Mouse (Mus musculus) brain, embryonic 14.5 days (tissue): ENCODE data around the gene Sgms1. TPM values are rescaled to one million over a fixed set of nuclear protein-coding genes. Genes with fewer than 3 reads are reported as not detected.

Experiments
- DNase-seq: peaks from one replicate; pipeline ENCODE4 v3.0.0-alpha.2; 2011; ENCODE audit warnings: low read depth
- CTCF ChIP-seq: fragments of 200-500 bp; IDR thresholded peaks from 2 replicates; pipeline ENCODE4 v1.5.1; 2012; ENCODE audit warnings: inconsistent platforms, mild to moderate bottlenecking, moderate library complexity, borderline replicate concordance; ENCODE audit not compliant: insufficient read depth, insufficient read length; ENCODE audit errors: extremely low read depth
- POLR2A ChIP-seq: fragments of 200-500 bp; IDR thresholded peaks from 2 replicates; pipeline ENCODE4 v1.6.1; 2012; ENCODE audit warnings: mild to moderate bottlenecking, inconsistent platforms, borderline replicate concordance; ENCODE audit not compliant: poor library complexity, insufficient read depth, insufficient read length, severe bottlenecking; ENCODE audit errors: extremely low read depth
- polyA plus RNA-seq: library from polyadenylated mRNA; depleted of rRNA; stranded (reverse); fragments of >200 nt; gene quantifications from 2 replicates; pipeline ENCODE4 v1.2.3, GENCODE M21; 2012

Gene Sgms1
- polyA plus RNA-seq, 1 experiment: 13.6 TPM

GRCm38 (mm10) chr19:32378581-32378980 lies 10.9 kb downstream of the Sgms1 start:
- TF ChIP-seq CTCF: no peak
- DNase-seq: no peak

GRCm38 (mm10) chr19:32377701-32378325 lies 11.7 kb downstream of the Sgms1 start:
- DNase-seq: peak; percentile 31

GRCm38 (mm10) chr19:32376886-32377535 lies 12.5 kb downstream of the Sgms1 start:
- TF ChIP-seq POLR2A (no peak), CTCF (no peak)

More at GRCm38 (mm10) chr19:32377701-32378325, 11.7 kb downstream of the Sgms1 start:
- TF ChIP-seq POLR2A (no peak), CTCF (no peak)

GRCm38 (mm10) chr19:32376054-32376453 lies 13.5 kb downstream of the Sgms1 start:
- no peak for TF ChIP-seq CTCF
- no peak for TF ChIP-seq POLR2A
- DNase-seq: no peak

More at GRCm38 (mm10) chr19:32376886-32377535, 12.5 kb downstream of the Sgms1 start:
- DNase-seq: no peak

GRCm38 (mm10) chr19:32375473-32375985 lies 14.0 kb downstream of the Sgms1 start:
- TF ChIP-seq CTCF (no peak), POLR2A (no peak)
- DNase-seq: no peak

GRCm38 (mm10) chr19:32374751-32375150 lies 14.8 kb downstream of the Sgms1 start:
- TF ChIP-seq CTCF: no peak
- no peak for DNase-seq

GRCm38 (mm10) chr19:32373865-32374655 lies 15.5 kb downstream of the Sgms1 start:
- no peak for DNase-seq
- TF ChIP-seq CTCF (no peak), POLR2A (no peak)

- DNase-seq: peak; percentile 30
- no peak for TF ChIP-seq CTCF
- TF ChIP-seq POLR2A: no peak
Observed at GRCm38 (mm10) chr19:32372373-32372772, 17.1 kb downstream of the Sgms1 start.

GRCm38 (mm10) chr19:32367333-32367732 lies 22.2 kb downstream of the Sgms1 start:
- no peak for DNase-seq
- TF ChIP-seq POLR2A (no peak), CTCF (no peak)

GRCm38 (mm10) chr19:32366406-32366805 lies 23.1 kb downstream of the Sgms1 start:
- DNase-seq: no peak
- TF ChIP-seq CTCF (no peak), POLR2A (no peak)

- TF ChIP-seq POLR2A: no peak
- TF ChIP-seq CTCF: no peak
- peak; percentile 74 for DNase-seq
Observed at GRCm38 (mm10) chr19:32365111-32365510, 24.4 kb downstream of the Sgms1 start.
